ENCODE assay signal across 15 mouse cellular contexts in the genomic region with DNA sequence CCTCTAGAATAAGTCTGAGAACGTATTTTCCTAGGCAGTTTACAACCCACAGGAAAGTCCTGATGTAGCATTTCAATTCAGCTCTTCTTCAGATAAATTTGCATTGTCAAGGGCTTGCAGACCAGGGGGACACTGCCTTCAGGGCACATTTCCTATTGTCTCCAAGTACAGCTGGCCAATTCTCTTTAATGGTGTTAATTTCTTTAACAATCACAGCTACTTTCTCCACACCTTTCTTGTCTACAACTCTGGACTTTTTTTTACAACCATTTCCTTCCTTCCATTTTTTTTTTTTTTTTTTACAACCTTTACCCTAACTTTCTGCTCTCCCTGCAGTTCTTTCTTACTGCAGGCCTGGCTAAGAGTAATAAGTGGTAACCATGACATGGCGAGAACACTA.
"Had no signal": no experiment of that assay in that cellular context is flagged by ENCODE, and none has a peak within 500 bp of the region (broad histone marks: within the 10 kb centered on the region; RNA-seq: fewer than 3 reads in every experiment).

No protein-coding gene starts in this region.

- H3K4me2 ChIP-seq: lung, embryonic 14.5 days; midbrain, embryonic 11.5 days; midbrain, embryonic 13.5 days; midbrain, embryonic 15.5 days; neural tube, embryonic 12.5 days; stomach, embryonic 15.5 days had no signal

- ATAC-seq: midbrain, embryonic 13.5 days; midbrain, embryonic 15.5 days had no signal

- H3K27me3 ChIP-seq: midbrain, embryonic 13.5 days; midbrain, embryonic 15.5 days; neural tube, embryonic 12.5 days; stomach, embryonic 15.5 days had no signal

- H3K4me1 ChIP-seq: midbrain, embryonic 13.5 days; midbrain, embryonic 15.5 days; neural tube, embryonic 12.5 days; stomach, embryonic 15.5 days had no signal

- DNase-seq: lung, adult 18-20 months; lung, embryonic 14.5 days; lung, postnatal 14 days; lung, postnatal 36 days; right cerebral cortex, postnatal 14 days; thymus, adult 2 months; thymus, postnatal 25 days; thymus, postnatal 4 days had no signal

- H3K4me3 ChIP-seq: midbrain, embryonic 13.5 days; midbrain, embryonic 15.5 days; neural tube, embryonic 12.5 days; stomach, embryonic 15.5 days had no signal

- H3K9ac ChIP-seq: lung, embryonic 14.5 days; midbrain, embryonic 13.5 days; midbrain, embryonic 15.5 days; neural tube, embryonic 12.5 days; stomach, embryonic 15.5 days had no signal

- H3K27ac ChIP-seq: macrophage; midbrain, embryonic 13.5 days; midbrain, embryonic 15.5 days; neural tube, embryonic 12.5 days; stomach, embryonic 15.5 days; stomach, postnatal 0 days had no signal

- H3K9me3 ChIP-seq: midbrain, embryonic 13.5 days; midbrain, embryonic 15.5 days; neural tube, embryonic 12.5 days; stomach, embryonic 15.5 days had no signal

- H3K36me3 ChIP-seq: midbrain, embryonic 13.5 days; midbrain, embryonic 15.5 days; neural tube, embryonic 12.5 days; stomach, embryonic 15.5 days had no signal
